Mouse (Mus musculus): Measurements from ENCODE around the gene Wwox.

DNA sequence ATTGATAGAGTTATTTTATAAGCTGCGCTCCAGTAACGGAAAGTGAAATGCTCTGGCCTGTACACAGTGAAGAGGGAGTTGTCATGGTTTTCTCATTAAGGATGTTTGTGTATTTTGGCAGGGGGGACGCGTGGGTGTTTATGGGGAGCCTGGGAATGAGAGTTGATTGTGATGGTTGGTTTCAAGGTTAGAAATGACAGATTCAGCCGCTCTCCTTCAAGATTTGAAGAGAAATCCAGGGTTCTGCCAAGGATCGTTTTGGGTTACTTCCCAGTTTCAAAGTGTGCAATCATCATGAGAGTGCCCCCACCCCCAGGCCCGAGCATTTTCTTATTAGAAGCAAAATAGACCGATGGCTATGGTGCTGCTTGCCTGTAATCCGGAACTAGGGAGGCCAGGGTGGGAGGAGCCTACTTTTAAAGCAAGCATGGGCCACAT is 231.8 kb downstream of the Wwox start:
- TF ChIP-seq USF1 (IDR thresholded peaks at IDR 0.05; ENCODE audit: low read depth, low read length) = no peak
- TF ChIP-seq MAX (IDR thresholded peaks at IDR 0.05; ENCODE audit: low read length) = no peak
- no peak for TF ChIP-seq TCF12 (IDR thresholded peaks at IDR 0.05; ENCODE audit: low read depth, low read length)
- no peak for TF ChIP-seq ZKSCAN1 (IDR thresholded peaks at IDR 0.05; ENCODE audit: borderline replicate concordance, low read depth, low read length)
- no peak for TF ChIP-seq MYC (IDR thresholded peaks at IDR 0.05; ENCODE audit: low read depth, low read length)
- TF ChIP-seq SMC3 (IDR thresholded peaks at IDR 0.05; ENCODE audit: low read depth, low read length) = no peak
